ENCODE assay signal across 9 mouse cellular contexts in the genomic region with DNA sequence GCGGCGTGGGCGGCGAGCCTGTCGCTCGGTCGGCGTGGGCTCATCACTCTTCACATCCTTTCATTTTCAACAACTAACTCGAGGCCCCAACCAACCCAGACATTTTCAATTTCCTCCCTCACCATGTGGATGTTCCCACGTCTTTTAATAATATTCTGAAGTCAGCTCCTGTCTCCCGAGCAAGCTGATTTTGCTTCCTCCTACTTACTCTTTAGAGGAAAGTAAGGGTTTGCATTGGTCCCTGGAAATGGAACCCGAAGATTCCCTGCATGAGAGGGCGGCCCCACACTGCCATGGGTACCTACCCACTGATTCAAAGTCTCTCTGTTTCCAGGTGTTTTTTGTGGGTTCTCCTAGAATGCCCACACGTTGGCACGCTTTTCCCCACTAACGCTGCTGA.
DNase-seq lines count a peak whose midpoint lies in the region; ATAC-seq and TF ChIP-seq lines count a peak whose summit lies in the region.
"Had no signal": no experiment of that assay in that cellular context is flagged by ENCODE, and none has a peak within 500 bp of the region (broad histone marks: within the 10 kb centered on the region; RNA-seq: fewer than 3 reads in every experiment).

No protein-coding gene starts in this region.

- TF ChIP-seq CTCF in layer of hippocampus, adult 2 months (conservative IDR thresholded peaks at IDR 0.05), result no peak
- TF ChIP-seq CTCF in olfactory bulb, adult 2 months (IDR thresholded peaks at IDR 0.05; ENCODE audit: insufficient read depth, low read depth, low read length), result no peak

- H3K4me1 ChIP-seq in hindbrain, embryonic 12.5 days, result peaks cover 33% of the 10 kb centered on the region
- H3K4me1 ChIP-seq in olfactory bulb, adult 2 months (ENCODE audit: control insufficient read depth, insufficient read depth, low read length), result peaks cover 23% of the 10 kb centered on the region

- no peaks in the 10 kb centered on the region for H3K27me3 ChIP-seq in hindbrain, embryonic 12.5 days

- ATAC-seq in cerebellum, adult (ENCODE audit: insufficient number of reproducible peaks, low FRiP score, low TSS enrichment), result no peak
- ATAC-seq in hindbrain, embryonic 12.5 days (ENCODE audit: low FRiP score), result peak; percentile 29; the same call in 1 of the 2 replicates

- H3K9ac ChIP-seq in hindbrain, embryonic 12.5 days, result no peak overlapping the region

- H3K36me3 ChIP-seq in hindbrain, embryonic 12.5 days, result no peaks in the 10 kb centered on the region

- WGBS in hindbrain, embryonic 12.5 days, result 53% methylated on average over 16 of the region's 16 CpGs
- WGBS in olfactory bulb, adult 2 months, result 21% methylated on average over 16 of the region's 16 CpGs

- H3K4me2 ChIP-seq in hindbrain, embryonic 12.5 days (replicated peaks), result peak overlapping the region; percentile 26; the same call in 1 of the 2 replicates

- peak overlapping the region; percentile 87 for H3K27ac ChIP-seq in layer of hippocampus, adult 2 months
- peak overlapping the region; percentile 75 for H3K27ac ChIP-seq in hindbrain, embryonic 12.5 days
- peak overlapping the region; percentile 78 for H3K27ac ChIP-seq in olfactory bulb, adult 2 months (ENCODE audit: insufficient read depth, low read depth, low read length)
- H3K27ac ChIP-seq: macrophage had no signal

- TF ChIP-seq POLR2A in olfactory bulb, adult 2 months (IDR thresholded peaks at IDR 0.05; ENCODE audit: insufficient read depth, low read depth, low read length), result no peak

- H3K4me3 ChIP-seq in layer of hippocampus, adult 2 months, result peak overlapping the region; percentile 49
- H3K4me3 ChIP-seq in hindbrain, embryonic 12.5 days, result no peak overlapping the region
- peak overlapping the region; percentile 34 for H3K4me3 ChIP-seq in olfactory bulb, adult 2 months (ENCODE audit: insufficient read depth, low read depth, low read length)

- H3K9me3 ChIP-seq in hindbrain, embryonic 12.5 days (replicated peaks), result no peaks in the 10 kb centered on the region

- DNase-seq in cerebellum, adult 8-10 months, result peak; percentile 34
- DNase-seq in layer of hippocampus, adult 2 months (ENCODE audit: low spot score in 2 of 2), result peak in 1 of 2 experiments; percentile 73
- no peak for DNase-seq in layer of hippocampus, postnatal 10 days (ENCODE audit: low spot score in 2 of 2)
- DNase-seq in embryo, embryonic 10.5 days (ENCODE audit: low spot score), result no peak
- no peak for DNase-seq in urinary bladder, adult 18-20 months (ENCODE audit: low spot score in 2 of 2)
